Mouse (Mus musculus) adrenal gland, postnatal 10 days (tissue): ENCODE results near the gene Srrm3. TPM values are rescaled to one million over a fixed set of nuclear protein-coding genes. Genes with fewer than 3 reads are reported as not detected.

Experiments used
- DNase-seq: peaks from one replicate; pipeline ENCODE4 v3.0.0; 2021; ENCODE audit warnings: mixed read lengths
- long read RNA-seq, 2 experiments: library from polyadenylated mRNA; stranded (forward); transcript quantifications; one replicate each; pipeline ENCODE4 v2.0.0; 2021
- total RNA-seq, 2 experiments: library from RNA; stranded (reverse); gene quantifications; 2 replicates each; pipeline ENCODE4 v1.2.3; 2021

The Srrm3 gene
- total RNA-seq = 1 to 10 TPM; 2.5 to 4.3 TPM
- long read RNA-seq, experiment 1, partial matches to known transcripts = 1 of 2 reads
- long read RNA-seq, experiment 1, other reads (novel, unspliced or antisense) = 1 of 2 reads
- long read RNA-seq, experiment 2, partial matches to known transcripts = 0 of 2 reads
- long read RNA-seq, experiment 2, other reads (novel, unspliced or antisense) = 2 of 2 reads

DNA sequence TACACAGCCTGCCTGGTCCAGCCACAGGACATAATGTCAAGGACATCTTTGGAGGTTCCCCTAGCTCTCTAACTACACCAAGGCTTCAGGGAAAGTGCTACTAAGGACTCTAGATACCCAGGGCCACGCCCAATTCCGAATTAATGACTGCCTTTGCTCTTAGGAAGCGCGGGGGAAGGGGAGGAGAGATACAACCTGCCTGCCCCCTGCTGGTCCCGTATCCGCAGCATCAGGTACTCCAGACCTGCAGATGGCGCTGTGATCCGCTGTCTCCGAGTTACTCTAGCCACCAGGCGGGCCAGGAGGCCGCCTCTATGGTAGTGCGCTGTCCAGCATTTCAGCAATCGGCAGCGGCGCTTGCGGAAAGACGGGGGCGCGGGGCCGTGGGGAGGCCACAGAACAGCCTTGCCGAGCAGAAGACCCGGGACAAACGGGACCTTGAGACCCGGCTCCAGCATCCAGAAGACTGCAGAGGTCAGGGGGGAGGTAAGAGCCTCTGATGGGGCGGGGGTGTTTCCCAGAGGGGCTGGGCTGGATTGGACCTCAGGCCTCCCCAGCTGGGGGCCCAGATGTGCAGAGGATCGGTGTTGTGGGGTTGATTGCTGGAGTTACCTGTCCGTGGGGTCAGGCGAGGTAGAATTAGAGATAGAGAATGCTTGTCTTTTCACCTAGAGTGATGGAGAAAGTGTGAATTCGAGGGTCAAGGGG lies at the start of gene Srrm3:
Gene Srrm3 (plus strand): TSS at position 336 of the 708 bp plus-strand sequence.
- peak; percentile 96 for DNase-seq

DNA sequence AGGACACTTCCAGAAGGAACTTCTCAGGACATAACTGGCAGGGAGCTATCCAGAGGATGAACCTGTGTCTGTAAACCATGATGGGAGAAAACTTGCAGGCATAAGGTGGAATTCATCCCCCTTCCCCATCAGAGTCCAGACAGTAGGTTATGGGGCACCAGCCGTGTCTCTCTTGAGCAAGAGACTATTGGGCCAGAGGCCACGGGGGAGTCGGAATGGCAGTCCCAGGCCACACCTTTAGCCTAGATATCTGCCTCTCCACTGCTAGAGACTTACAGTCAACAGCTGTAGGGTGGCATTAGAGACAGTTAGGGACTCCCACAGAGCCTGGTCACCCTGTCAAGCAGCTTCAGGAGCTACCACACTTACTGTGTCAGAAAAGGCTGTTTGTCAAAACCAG lies 44.8 kb upstream of the Srrm3 start:
- peak; percentile 68 for DNase-seq

DNA sequence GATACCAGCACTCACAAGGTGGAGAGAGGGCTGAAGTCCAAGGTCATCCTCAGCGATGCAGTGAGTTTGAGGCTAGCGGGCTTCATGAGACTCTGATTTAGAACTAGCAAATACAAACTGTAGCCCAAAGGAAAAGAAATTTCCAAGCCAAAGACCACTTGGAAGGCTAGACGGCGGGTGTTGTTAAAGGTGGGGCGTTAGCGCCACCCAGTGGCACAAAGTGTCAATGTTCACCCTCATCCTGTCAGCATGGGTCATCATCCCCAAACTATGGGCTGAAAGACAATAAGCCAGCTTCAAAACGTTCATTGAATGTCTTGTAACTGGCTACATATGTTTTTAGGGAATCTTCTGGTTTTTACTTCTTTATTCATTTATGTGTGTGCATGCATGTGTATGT lies 43.2 kb upstream of the Srrm3 start:
- peak; percentile 86 for DNase-seq

DNA sequence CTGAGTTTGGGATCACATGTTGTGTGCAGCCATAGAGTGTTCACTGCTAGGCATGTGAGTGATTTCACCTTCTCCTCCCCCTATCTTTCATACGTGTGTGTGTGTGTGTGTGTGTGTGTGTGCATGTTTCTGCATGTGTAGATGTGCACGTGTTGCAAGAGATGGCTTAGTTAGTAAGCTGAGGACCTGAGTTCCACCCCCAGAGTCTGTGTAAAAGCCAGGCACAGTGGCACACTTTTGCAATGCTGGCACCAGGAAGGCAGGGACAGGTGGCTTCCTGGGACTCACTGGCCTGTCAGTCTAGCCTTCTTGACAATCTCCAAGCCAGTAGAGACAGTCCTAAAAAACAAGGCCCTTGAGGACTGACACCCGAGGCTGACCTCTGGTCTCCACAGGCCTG lies 41.7 kb upstream of the Srrm3 start:
- DNase-seq = no peak

DNA sequence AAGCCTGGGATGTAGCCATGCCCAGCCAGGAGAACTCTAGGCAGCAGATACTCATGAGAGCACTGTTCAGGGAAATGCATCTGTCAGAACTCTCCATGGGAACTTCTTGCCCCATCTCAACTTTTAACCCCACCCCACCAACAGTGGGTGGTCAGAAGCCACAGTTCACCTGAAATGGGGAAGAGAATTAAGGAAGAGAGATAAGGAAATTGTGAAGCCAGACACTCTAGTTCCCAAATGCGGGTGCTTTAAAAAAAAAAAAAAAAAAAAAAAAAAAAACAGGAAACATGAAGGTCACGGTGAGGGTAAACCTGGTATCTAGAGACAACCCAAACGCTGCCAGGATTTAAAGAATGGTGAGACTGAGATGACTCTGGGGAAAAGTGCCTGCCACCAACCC lies 34.2 kb upstream of the Srrm3 start:
- DNase-seq = no peak

DNA sequence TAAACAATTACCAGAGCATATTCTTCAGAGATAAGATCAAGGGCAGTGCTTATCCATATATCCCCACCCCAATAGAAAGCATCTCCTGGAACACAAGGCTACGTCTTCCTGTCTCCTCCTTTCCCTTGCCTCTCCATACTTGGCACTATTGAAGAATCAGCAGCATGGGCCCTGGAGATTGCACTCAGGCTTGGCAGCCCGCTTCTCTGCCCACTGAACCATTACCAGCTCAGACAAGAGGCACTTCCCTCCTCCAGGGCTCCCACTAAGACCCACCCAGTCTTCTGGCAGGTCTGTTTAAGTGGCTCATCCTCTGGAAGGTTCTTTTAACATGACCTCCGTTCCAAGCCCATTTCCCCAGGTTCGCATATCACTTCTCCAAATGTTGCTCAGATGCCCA lies 30.1 kb upstream of the Srrm3 start:
- DNase-seq = no peak

DNA sequence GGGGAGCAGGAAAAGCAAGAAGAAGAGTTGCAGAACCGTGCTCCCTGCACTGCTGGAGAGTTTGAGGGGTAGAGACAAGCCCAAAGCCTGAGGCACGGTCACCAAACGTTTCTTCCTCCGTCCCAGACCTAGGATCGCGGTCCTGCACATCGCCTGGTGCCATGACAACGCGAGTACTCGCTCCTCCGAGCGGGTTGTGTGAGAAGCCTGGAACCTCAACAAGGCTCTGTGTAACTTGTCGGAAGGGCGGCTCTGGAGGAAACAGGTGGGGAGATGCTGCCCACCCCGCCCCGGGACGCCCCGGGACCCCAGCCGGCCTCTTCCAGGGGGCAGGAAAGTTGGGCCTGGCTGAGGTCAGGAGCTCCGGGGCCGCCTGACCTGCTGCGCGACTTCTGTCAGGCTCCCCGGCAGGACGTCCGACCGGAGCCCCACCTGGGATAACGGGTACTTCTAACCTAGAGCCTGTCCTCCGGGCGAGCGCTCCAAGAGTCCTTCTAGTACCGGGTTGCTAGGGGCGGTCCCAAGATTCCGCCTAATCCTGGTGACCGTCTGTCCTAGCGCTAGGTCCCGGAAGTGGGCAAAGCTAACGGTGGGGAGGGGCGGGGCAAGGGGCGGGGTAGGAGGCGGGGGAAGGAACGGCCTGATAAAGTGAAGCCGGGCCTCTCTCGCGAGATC lies 28.8 kb upstream of the Srrm3 start, which contains the start of gene Styxl1:
Gene Styxl1 (minus strand): TSS at position 590 of the 675 bp plus-strand sequence.
- no peak for DNase-seq

DNA sequence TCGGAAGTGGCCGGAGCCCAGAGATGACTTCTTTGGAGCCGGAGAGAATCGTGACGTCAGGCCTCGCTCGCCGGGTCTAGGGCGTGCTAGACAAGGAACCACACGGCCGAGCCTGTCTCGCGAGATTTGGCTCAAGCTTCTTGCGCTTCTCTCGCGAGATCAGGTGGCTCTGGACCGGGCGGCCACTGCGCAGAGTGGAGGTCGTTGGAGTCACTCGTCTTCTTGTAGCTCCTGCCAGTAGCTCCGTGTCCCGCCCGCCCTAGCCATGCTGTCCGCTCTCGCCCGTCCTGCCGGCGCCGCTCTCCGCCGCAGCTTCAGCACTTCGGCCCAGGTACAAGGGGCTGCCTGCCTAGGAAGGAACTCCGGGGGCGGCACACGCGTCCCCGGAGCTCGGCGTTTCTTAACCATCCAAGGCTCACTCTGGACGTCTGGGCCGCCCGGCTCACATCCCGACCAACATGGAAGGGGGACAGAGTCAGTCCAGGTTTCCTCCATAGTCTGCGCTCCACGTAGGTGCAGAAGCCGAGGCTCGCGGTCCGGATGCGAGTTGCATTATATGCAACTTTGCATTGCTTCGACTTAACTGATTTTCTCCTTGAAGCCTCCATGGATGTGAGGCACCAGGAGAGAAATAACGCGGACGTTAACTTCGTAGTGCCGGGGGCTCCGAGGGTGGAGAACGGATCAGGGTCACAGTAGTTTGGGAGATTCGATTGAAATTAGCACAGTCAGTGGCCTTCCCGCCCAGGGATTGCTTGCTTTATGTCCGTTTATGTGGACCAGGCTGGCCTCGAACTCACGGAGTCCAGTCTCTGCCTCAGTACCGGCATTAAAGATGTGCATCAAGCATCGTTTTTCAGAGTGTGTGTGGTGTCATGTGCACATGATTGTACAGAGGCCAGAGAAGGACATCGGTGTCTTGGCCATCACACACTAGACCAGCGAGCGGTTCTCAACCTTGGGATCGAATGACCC lies 27.9 kb upstream of the Srrm3 start, which contains the start of gene Mdh2:
Gene Mdh2 (plus strand): TSS at position 10 of the 975 bp plus-strand sequence.
- peak; percentile 99 for DNase-seq

DNA sequence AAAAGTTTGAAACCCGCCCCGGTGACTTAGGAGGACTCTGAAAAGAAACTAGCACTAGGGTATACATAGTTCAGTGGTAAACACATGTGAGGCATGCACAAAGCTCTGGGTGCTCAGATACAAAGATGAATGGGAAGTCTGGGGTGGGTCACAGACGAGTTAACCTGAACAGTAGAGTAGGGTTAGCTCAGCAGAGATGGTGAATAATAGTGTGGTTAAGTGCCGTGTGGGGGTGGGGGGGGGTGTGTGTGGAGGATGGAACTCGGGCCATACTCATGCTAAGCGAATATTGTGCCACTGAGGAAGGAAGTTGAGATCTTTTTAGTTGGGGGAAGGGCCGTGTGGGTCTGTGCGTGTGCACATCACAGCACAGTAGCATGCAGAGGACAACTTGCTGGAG lies 26.4 kb upstream of the Srrm3 start:
- no peak for DNase-seq

DNA sequence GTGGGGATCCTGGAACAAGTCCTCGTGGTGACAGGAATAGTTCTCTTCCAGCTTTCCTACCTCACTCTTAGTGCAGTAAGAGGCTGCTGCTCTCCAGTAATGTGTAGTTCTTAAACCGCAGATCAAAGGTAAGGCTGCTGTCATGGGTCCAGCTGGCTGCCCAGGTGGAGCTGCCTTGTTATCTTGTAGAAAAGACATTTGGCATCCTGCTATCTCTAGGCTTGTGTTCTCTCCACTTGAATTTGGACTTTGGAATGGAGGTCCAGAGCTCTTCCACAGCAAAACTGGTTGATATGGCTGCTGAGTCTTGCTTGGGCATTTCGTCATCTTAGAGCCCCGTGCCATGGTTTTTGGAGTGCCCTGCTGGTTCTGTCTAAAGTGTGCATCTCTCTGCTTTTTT lies 23.8 kb upstream of the Srrm3 start:
- DNase-seq = no peak

DNA sequence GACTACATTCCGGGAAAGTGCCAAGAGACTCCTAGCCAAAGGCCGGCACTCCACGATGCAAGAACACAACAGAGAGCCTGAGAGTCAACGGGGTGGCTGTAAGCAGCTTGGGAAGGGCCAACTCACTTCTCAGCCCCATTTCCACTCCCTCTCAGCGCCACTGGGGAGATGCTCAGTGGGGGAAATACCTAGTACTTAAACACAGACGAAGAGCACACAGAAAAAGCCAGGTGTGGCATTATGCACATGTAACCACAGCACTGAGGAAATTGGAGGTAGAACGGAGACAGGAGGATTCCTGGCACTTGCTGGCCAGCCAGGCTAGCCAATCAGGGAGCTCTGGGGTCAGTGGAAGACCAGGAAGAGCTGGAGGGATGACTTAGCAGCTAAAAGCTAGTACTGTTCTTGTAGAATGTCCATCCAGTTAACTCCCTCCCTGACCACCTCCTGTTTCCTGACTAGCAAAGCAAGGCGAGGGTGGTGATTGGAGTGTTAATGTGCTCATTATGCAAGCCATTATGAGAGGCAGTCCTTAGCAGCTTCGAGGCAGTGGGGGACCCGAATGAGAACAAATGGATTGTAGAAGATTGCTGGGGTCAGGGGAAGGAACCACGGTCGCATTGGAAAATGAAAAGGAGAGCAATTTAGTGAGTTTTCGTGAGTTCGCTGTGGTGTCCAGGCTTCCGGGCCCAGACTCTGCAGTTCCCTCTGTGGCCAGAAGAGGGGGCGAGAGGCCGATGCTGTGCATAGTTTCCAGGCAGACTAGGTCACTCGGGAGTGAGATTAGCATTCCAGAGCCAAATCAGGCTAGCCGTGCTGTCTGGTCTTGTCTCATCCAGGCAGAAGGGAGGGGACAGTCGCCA lies 12.5 kb upstream of the Srrm3 start:
- DNase-seq = peak; percentile 96

DNA sequence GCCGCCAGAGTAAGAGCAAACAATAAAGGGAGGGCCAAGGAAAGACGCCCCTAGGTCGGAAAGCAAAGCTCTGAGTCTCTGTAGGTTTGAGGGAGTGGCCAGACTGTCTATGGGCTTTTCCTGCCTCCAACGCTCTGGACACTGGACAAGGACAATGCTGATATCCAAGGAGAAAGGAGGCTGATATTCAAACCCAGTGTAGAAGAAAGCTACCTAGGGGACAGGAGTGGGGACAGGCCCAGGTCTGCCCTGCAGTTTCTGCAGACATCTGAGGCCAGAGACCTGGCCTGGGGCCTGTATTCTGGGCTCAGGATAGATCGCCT lies 11.9 kb upstream of the Srrm3 start:
- DNase-seq = no peak

DNA sequence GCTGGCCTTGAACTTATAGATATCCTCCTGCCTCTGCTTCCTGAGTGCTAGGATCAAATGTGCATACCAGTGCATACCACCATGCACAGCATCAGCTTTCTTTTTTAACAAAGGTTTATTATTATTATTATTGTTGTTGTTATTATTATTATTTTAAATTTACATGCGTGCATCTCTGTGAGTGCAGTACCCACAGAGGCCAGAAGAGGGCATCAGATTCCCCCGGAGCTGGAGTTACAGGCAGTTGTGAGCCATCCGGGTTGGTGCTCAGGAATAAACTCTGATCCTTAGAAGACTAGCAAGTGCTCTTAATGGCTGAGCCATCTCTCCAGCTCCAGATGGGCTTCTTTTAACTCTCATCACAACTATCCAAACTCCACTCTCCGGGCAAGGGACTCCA lies 6.9 kb upstream of the Srrm3 start:
- peak; percentile 23 for DNase-seq

DNA sequence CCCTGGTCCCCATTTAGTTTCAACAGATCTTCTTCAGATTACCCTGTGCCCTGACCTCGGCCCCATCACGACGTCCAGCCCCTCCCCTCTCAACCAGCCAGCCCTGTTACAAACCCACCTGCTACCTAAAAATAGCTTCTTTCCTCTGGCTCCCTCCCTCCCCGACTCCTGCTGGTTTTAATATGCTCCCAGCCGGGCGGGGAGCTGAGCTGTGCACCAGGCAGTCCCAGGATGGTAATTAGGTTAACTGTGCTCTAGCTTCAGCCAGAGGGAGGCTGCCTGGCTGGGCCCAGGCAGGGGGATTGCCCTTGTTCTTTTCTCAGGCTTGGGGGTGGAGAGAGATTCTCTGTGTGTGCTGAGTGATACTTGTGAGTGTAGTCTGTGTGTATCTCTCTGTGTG lies 5.8 kb upstream of the Srrm3 start:
- no peak for DNase-seq

DNA sequence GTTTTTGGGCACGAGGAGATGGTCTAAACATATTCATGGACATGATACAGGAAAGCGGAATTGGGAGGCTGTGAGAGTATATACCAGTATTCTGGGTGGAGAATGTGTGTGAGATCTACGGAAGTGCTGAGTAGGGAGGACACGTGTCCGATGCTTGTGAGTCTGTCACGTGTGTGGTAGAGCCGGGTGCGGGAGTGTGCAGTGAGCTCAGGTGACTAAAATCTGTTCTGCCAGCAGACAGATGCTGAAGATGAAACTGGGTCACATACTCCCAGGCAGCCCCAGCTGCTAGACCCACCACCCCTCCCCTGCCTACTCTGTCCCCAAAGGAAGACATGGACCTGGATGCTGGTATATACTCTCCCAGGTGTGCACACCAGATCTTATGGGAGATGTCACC lies 4.0 kb upstream of the Srrm3 start:
- DNase-seq = no peak

DNA sequence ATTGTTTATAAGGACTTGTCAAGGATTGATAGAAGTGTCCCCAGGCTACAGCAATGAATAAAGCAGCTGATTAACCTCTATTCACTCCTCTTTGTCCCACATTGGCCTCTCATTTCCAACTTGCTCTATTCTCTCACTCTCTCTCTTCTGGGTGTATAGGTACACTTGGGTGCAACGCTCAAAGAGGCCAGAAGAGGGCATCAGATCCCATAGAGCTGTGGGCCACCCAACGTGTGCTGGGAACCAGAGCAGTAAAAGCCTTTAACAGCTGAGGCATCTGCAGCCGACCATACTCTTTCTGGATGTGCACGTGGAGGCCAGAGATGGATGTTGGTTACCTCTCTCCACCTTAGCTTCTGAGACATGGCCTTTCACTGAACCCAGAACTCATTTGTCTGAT lies 3.6 kb upstream of the Srrm3 start:
- no peak for DNase-seq

DNA sequence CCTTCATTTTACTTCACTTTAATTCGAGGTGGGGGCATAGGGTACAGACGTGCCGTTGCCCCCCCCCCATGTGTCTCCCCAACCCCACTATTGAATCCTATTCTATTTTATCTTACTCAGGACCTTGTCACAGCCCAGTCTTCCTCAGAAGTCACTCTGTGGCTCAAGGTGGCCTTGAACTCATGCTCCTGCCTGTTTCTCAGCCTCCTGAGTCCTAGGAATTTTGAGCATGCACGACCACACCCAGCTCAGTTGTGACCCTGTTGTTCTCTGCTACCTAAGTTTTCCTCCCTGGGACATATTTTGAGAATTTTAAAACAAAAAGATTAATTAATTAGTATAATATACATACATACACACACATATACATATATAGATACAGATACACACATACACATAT lies 3.0 kb upstream of the Srrm3 start:
- DNase-seq = no peak

DNA sequence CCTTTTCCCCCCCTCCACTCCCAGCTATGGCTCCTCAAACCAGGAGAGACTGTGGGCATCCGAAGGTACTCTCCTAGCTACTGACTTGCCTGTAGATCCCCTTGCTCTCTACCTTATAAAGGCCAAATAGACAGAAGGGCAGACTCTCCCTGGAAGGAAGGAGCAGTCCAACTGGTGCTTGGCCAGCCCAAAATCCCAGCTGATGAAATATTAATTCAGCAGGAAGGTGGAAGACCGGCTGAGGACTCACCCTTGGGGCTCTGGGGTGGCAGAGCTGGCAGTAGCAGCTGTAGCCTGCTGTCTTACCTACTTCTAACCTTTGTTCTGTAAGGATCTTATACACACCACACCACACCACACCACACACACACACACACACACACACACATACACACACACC lies 2.0 kb upstream of the Srrm3 start:
- DNase-seq = no peak

DNA sequence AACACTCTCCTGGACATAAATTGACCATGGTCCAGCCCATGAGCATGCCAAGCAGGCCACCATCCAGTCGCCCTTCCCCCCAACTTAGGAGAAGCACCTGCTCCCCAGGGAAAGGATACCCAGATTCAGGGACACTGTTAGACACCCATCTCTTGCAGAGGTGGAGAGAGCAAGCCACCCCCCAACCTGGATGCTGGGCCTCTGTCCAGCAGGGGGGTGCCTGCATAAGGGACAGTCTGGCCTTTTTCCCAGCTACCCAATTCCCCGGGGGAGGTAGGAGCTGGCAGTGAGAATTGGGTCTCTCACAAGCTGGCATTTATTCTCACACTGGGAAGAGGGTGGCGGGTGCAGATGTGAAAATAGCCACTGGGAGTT lies 560 bp downstream of the Srrm3 start:
- DNase-seq = peak; percentile 33

DNA sequence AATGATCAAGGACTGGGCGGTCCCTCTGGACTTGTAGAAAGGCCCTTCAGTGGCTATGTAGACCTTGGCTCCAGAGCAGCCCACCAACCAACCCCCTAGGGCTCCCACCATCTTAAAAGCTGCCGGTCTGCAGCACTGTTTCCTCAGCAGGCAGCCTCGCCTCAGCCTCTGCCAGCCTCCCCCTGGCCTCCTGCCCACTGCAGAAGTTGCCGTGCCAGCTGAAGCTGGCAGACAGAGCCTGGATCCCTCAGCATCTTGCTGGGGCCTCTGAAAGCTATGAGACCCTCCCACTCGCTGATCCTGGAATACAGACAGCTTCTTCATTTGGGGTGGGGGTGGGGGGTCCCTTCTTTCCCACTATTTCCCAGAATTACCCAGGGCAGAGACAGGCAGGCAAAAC lies 6.3 kb downstream of the Srrm3 start:
- DNase-seq = peak; percentile 77

DNA sequence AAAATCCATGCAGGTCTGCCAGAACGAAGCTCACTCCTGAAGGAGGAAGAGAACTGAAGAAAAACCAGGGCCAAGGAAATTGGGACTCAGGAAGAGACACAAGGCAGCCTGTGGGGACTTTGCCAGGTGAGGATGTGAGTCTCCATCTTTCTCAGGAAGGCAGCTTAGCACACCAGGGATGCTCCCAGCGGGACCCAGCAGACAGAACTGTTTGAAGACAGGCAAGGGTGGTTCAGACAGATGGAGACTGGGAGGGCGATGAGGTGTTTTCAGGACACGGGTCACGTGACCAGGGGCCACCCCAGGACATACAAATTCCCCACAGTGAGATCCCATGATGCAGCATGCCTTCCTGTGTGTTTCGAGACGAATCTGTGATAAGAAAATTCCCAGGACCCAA lies 11.8 kb downstream of the Srrm3 start:
- no peak for DNase-seq
